Comparison of ENCODE assay signal across 7 mouse cellular contexts in genomic region chr5:111415575-111415974, GRCm38 (mm10). TPM values are rescaled to one million over a fixed set of nuclear protein-coding genes. Genes with fewer than 3 reads are reported as not detected.
DNase-seq lines count a peak whose midpoint lies in the region; ATAC-seq lines count a peak whose summit lies in the region.

No protein-coding gene starts in this region.

- DNase-seq in liver: no peak
- no peak for DNase-seq in urinary bladder, postnatal 10 days (ENCODE audit: low spot score)

- H3K4me1 ChIP-seq in liver, embryonic 12.5 days: peaks cover 23% of the 10 kb centered on the region
- peaks cover 47% of the 10 kb centered on the region for H3K4me1 ChIP-seq in forebrain, embryonic 13.5 days
- peaks cover 47% of the 10 kb centered on the region for H3K4me1 ChIP-seq in limb, embryonic 12.5 days (replicated peaks)
- H3K4me1 ChIP-seq in stomach, embryonic 14.5 days (ENCODE audit: control insufficient read depth, insufficient read depth, low read length): peaks cover 35% of the 10 kb centered on the region; the same call in 1 of the 2 replicates

- 2% methylated on average over 14 of the region's 14 CpGs for WGBS in liver, embryonic 12.5 days (ENCODE audit: insufficient replicate concordance)
- under 1% methylated on average over 14 of the region's 14 CpGs for WGBS in forebrain, embryonic 13.5 days
- 2% methylated on average over 14 of the region's 14 CpGs for WGBS in limb, embryonic 12.5 days
- WGBS in stomach, embryonic 14.5 days: 3% methylated on average over 14 of the region's 14 CpGs

- peak overlapping the region; percentile 70 for H3K4me2 ChIP-seq in liver, embryonic 12.5 days
- H3K4me2 ChIP-seq in forebrain, embryonic 13.5 days: peak overlapping the region; percentile 96
- peak overlapping the region; percentile 90 for H3K4me2 ChIP-seq in limb, embryonic 12.5 days
- H3K4me2 ChIP-seq in stomach, embryonic 14.5 days (replicated peaks; ENCODE audit: low read depth, low read length): peak overlapping the region; percentile 92

- H3K9me3 ChIP-seq in liver, embryonic 12.5 days (replicated peaks): no peaks in the 10 kb centered on the region
- H3K9me3 ChIP-seq in forebrain, embryonic 13.5 days (replicated peaks): no peaks in the 10 kb centered on the region
- no peaks in the 10 kb centered on the region for H3K9me3 ChIP-seq in limb, embryonic 12.5 days
- H3K9me3 ChIP-seq in stomach, embryonic 14.5 days (ENCODE audit: control insufficient read depth, low read depth, low read length): no peaks in the 10 kb centered on the region

- H3K27ac ChIP-seq in liver, embryonic 12.5 days: no peak overlapping the region
- H3K27ac ChIP-seq in forebrain, embryonic 13.5 days: peak overlapping the region; percentile 99
- no peak overlapping the region for H3K27ac ChIP-seq in limb, embryonic 12.5 days
- H3K27ac ChIP-seq in stomach, embryonic 14.5 days (ENCODE audit: low read length): no peak overlapping the region

- H3K27me3 ChIP-seq in liver, embryonic 12.5 days (replicated peaks): peaks cover 96% of the 10 kb centered on the region
- H3K27me3 ChIP-seq in forebrain, embryonic 13.5 days: no peaks in the 10 kb centered on the region; the same call in 1 of the 2 replicates
- H3K27me3 ChIP-seq in limb, embryonic 12.5 days: peaks cover 74% of the 10 kb centered on the region
- no peaks in the 10 kb centered on the region for H3K27me3 ChIP-seq in stomach, embryonic 14.5 days (ENCODE audit: control insufficient read depth, insufficient read depth, low read length)

- ATAC-seq in liver, embryonic 12.5 days: no peak
- ATAC-seq in forebrain, embryonic 13.5 days: no peak
- no peak for ATAC-seq in limb, embryonic 12.5 days (ENCODE audit: insufficient number of reproducible peaks, insufficient read depth, low FRiP score, low TSS enrichment, low read depth)
- no peak for ATAC-seq in stomach, embryonic 14.5 days (ENCODE audit: insufficient number of reproducible peaks, insufficient read depth, low FRiP score, low read depth)
- no peak for ATAC-seq in inflammation-experienced regulatory T-cells, adult 6 months

- peak overlapping the region; percentile 58; the same call in 1 of the 2 replicates for H3K4me3 ChIP-seq in liver, embryonic 12.5 days
- H3K4me3 ChIP-seq in forebrain, embryonic 13.5 days: peak overlapping the region; percentile 98
- peak overlapping the region; percentile 65 for H3K4me3 ChIP-seq in limb, embryonic 12.5 days (replicated peaks)
- H3K4me3 ChIP-seq in stomach, embryonic 14.5 days (ENCODE audit: low read depth, low read length): peak overlapping the region; percentile 92

- no peak overlapping the region for H3K9ac ChIP-seq in liver, embryonic 12.5 days
- H3K9ac ChIP-seq in forebrain, embryonic 13.5 days: peak overlapping the region; percentile 100
- no peak overlapping the region; the same call in 1 of the 2 replicates for H3K9ac ChIP-seq in limb, embryonic 12.5 days (replicated peaks)
- no peak overlapping the region for H3K9ac ChIP-seq in stomach, embryonic 14.5 days (replicated peaks; ENCODE audit: low read depth, low read length)

- H3K36me3 ChIP-seq in liver, embryonic 12.5 days: no peaks in the 10 kb centered on the region
- peaks cover 25% of the 10 kb centered on the region for H3K36me3 ChIP-seq in forebrain, embryonic 13.5 days (ENCODE audit: poor library complexity, severe bottlenecking)
- peaks cover 12% of the 10 kb centered on the region for H3K36me3 ChIP-seq in limb, embryonic 12.5 days
- H3K36me3 ChIP-seq in stomach, embryonic 14.5 days (ENCODE audit: control insufficient read depth, insufficient read depth, low read length): peaks cover 7% of the 10 kb centered on the region; the same call in 1 of the 2 replicates

RNA-seq across cellular contexts. Expression of gene Mn1, which starts 1.6 kb away (rescaled TPM):
- polyA plus RNA-seq in liver, embryonic 12.5 days (2016; fragmentation: Nextera tagmentation; extraction: Ambion mirVana): 2.4 and 3.1 TPM in 2 replicates
- 81.0 and 89.3 TPM in 2 replicates for polyA plus RNA-seq in forebrain, embryonic 13.5 days (2015; fragmentation: Nextera tagmentation; extraction: Ambion mirVana)
- 14.9 and 15.0 TPM in 2 replicates for polyA plus RNA-seq in limb, embryonic 12.5 days (2016; fragmentation: Nextera tagmentation; extraction: Ambion mirVana)
- polyA plus RNA-seq in stomach, embryonic 14.5 days (2014; fragmentation: Nextera tagmentation; extraction: Ambion mirVana): 17.0 and 18.1 TPM in 2 replicates
- polyA plus RNA-seq in inflammation-experienced regulatory T-cells, adult 6 months (2017; shearing (Covaris generic)): not detected
